32 mouse cellular contexts compared by ENCODE assay signal in the genomic region with DNA sequence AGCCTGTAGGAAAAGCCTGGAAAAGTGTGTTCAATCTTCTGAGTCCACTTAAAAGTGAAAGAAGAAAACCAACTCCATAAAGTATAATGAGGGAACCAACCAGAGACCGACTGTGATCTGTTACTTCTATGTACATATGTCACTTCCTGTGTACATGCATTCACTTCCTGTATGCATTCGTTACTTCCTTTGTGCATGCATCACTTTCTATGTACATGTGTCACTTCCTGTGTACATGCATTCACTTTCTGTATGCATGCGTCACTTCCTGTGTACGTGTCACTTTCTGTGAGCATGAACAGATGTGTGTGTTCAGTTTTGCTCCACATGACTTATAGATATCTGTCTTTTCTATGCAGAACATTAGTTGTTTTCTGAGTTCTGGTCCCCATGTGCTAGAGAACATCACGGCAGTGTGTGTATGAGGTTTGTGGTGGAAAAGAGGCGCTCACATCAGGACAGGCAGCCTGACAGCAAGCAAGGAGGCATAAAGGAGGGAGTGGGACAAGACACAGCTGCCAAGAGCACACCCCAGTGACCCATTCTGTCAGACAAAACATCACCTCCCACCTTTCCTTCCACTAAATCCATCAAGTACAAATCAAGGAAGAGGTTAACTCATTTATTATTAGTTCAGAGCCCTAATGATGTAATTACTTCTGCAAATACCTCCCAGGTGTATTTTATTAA. TPM values are rescaled to one million over a fixed set of nuclear protein-coding genes. Genes with fewer than 3 reads are reported as not detected.
DNase-seq lines count a peak whose midpoint lies in the region; ATAC-seq lines count a peak whose summit lies in the region.
"Had no signal": no experiment of that assay in that cellular context is flagged by ENCODE, and none has a peak within 500 bp of the region (broad histone marks: within the 10 kb centered on the region; RNA-seq: fewer than 3 reads in every experiment).

No protein-coding gene starts in this region.

- H3K4me1 ChIP-seq in kidney, embryonic 15.5 days: 0 out of 2 replicates have a peak, but pooled peaks cover 12% of the 10 kb centered on the region
- H3K4me1 ChIP-seq in midbrain, embryonic 10.5 days: no peaks in the 10 kb centered on the region
- no peaks in the 10 kb centered on the region for H3K4me1 ChIP-seq in hindbrain, embryonic 13.5 days (replicated peaks)
- H3K4me1 ChIP-seq: embryonic facial prominence, embryonic 10.5 days; forebrain, embryonic 10.5 days; heart, embryonic 15.5 days; limb, embryonic 12.5 days; neural tube, embryonic 15.5 days had no signal

- H3K9ac ChIP-seq in kidney, embryonic 15.5 days: no peak overlapping the region
- no peak overlapping the region for H3K9ac ChIP-seq in hindbrain, embryonic 13.5 days
- H3K9ac ChIP-seq: forebrain, postnatal 0 days; heart, embryonic 15.5 days; limb, embryonic 12.5 days; liver, postnatal 0 days; neural tube, embryonic 15.5 days had no signal

- H3K9me3 ChIP-seq in kidney, embryonic 15.5 days (replicated peaks): no peaks in the 10 kb centered on the region
- no peaks in the 10 kb centered on the region for H3K9me3 ChIP-seq in midbrain, embryonic 10.5 days (replicated peaks)
- H3K9me3 ChIP-seq in hindbrain, embryonic 13.5 days: no peaks in the 10 kb centered on the region
- H3K9me3 ChIP-seq: embryonic facial prominence, embryonic 10.5 days; forebrain, embryonic 10.5 days; heart, embryonic 15.5 days; limb, embryonic 12.5 days; neural tube, embryonic 15.5 days had no signal

- no peaks in the 10 kb centered on the region for H3K36me3 ChIP-seq in kidney, embryonic 15.5 days
- no peaks in the 10 kb centered on the region for H3K36me3 ChIP-seq in midbrain, embryonic 10.5 days
- H3K36me3 ChIP-seq in hindbrain, embryonic 13.5 days: no peaks in the 10 kb centered on the region
- H3K36me3 ChIP-seq: embryonic facial prominence, embryonic 10.5 days; forebrain, embryonic 10.5 days; heart, embryonic 15.5 days; limb, embryonic 12.5 days; neural tube, embryonic 15.5 days had no signal

- H3K27me3 ChIP-seq in kidney, embryonic 15.5 days: no peaks in the 10 kb centered on the region
- H3K27me3 ChIP-seq in midbrain, embryonic 10.5 days (ENCODE audit: low read depth, poor library complexity, severe bottlenecking): no peaks in the 10 kb centered on the region
- H3K27me3 ChIP-seq in hindbrain, embryonic 13.5 days: no peaks in the 10 kb centered on the region
- H3K27me3 ChIP-seq: heart, embryonic 15.5 days; limb, embryonic 12.5 days; neural tube, embryonic 15.5 days had no signal

- H3K27ac ChIP-seq in kidney, embryonic 15.5 days: no peak overlapping the region
- no peak overlapping the region for H3K27ac ChIP-seq in midbrain, embryonic 10.5 days (replicated peaks)
- no peak overlapping the region for H3K27ac ChIP-seq in hindbrain, embryonic 13.5 days
- H3K27ac ChIP-seq: embryonic facial prominence, embryonic 10.5 days; forebrain, embryonic 10.5 days; heart, adult 2 months; heart, embryonic 15.5 days; limb, embryonic 12.5 days; neural tube, embryonic 15.5 days had no signal

- 53% methylated on average over 6 of the region's 6 CpGs for WGBS in kidney, embryonic 15.5 days
- 88% methylated on average over 6 of the region's 6 CpGs for WGBS in midbrain, embryonic 10.5 days
- WGBS in hindbrain, embryonic 13.5 days: 90% methylated on average over 6 of the region's 6 CpGs

- peak; percentile 83 for ATAC-seq in kidney, embryonic 15.5 days (replicated peaks; ENCODE audit: low FRiP score)
- ATAC-seq in activated CD4-positive, CD25-positive, alpha-beta regulatory T cell, adult 4 months: peak; percentile 52
- 0 out of 2 replicates have a peak, but pooled peaks have one; percentile 35 for ATAC-seq in monocyte, adult 5-6 weeks (replicated peaks; ENCODE audit: insufficient number of reproducible peaks, low FRiP score, low TSS enrichment, poor library complexity, severe bottlenecking)
- ATAC-seq in hindbrain, embryonic 13.5 days (ENCODE audit: low FRiP score): no peak
- ATAC-seq: forebrain, postnatal 0 days; hindbrain, embryonic 16.5 days; intestine, embryonic 16.5 days; liver, postnatal 0 days; midbrain, embryonic 16.5 days had no signal

- H3K4me2 ChIP-seq in kidney, embryonic 15.5 days: no peak overlapping the region
- no peak overlapping the region for H3K4me2 ChIP-seq in hindbrain, embryonic 13.5 days
- H3K4me2 ChIP-seq: heart, embryonic 15.5 days; limb, embryonic 12.5 days; liver, embryonic 11.5 days; neural tube, embryonic 15.5 days had no signal

- DNase-seq in kidney, postnatal 10 days: no peak
- DNase-seq in 416B (ENCODE audit: low read depth): peak; percentile 45
- DNase-seq in midbrain, embryonic 10.5 days (ENCODE audit: low spot score): no peak
- DNase-seq: adrenal gland, postnatal 25 days; B cell, adult 2 months; cerebellum, adult 8-10 months; forebrain, postnatal 0 days; gastrocnemius, postnatal 14 days; heart, adult 2 months; heart, postnatal 4 days; kidney, postnatal 36 days; liver, postnatal 0 days; lung, postnatal 10 days; thymus, adult 2 months had no signal

- H3K4me3 ChIP-seq in kidney, embryonic 15.5 days (replicated peaks): no peak overlapping the region
- no peak overlapping the region for H3K4me3 ChIP-seq in midbrain, embryonic 10.5 days
- H3K4me3 ChIP-seq in hindbrain, embryonic 13.5 days: no peak overlapping the region
- H3K4me3 ChIP-seq: embryonic facial prominence, embryonic 10.5 days; forebrain, embryonic 10.5 days; heart, adult 2 months; heart, embryonic 15.5 days; limb, embryonic 12.5 days; neural tube, embryonic 15.5 days had no signal

RNA-seq across cellular contexts. Expression of a gene that starts 4.8 kb away (rescaled TPM):
- not detected in 2 replicates for polyA plus RNA-seq in kidney, embryonic 15.5 days (2015; fragmentation: Nextera tagmentation; extraction: Ambion mirVana)
- not detected for polyA plus RNA-seq in activated CD4-positive, CD25-positive, alpha-beta regulatory T cell, adult 4 months (2017; shearing (Covaris generic))
- not detected in 3 replicates for total RNA-seq in monocyte, adult 5-6 weeks (2017)
- not detected in 2 replicates for polyA plus RNA-seq in midbrain, embryonic 10.5 days (2016; fragmentation: Nextera tagmentation; extraction: Ambion mirVana)
- not detected in 2 replicates for polyA plus RNA-seq in hindbrain, embryonic 13.5 days (2015; fragmentation: Nextera tagmentation; extraction: Ambion mirVana)
- total RNA-seq: adrenal gland, postnatal 25 days; common myeloid progenitor, adult 5-6 weeks; forebrain, postnatal 0 days; gastrocnemius, postnatal 14 days; heart, adult 2 months; heart, postnatal 4 days; left cerebral cortex, postnatal 14 days had no signal
- polyA plus RNA-seq: brain, embryonic 14.5 days; embryonic facial prominence, embryonic 10.5 days; forebrain, embryonic 10.5 days; forebrain, postnatal 0 days; heart, adult 2 months; heart, embryonic 15.5 days; hindbrain, embryonic 16.5 days; intestine, embryonic 16.5 days; limb, embryonic 12.5 days; liver, embryonic 11.5 days; liver, postnatal 0 days; midbrain, embryonic 16.5 days; neural tube, embryonic 15.5 days; stomach, embryonic 16.5 days; urinary bladder, adult 2 months had no signal

RNA-seq across cellular contexts. Expression of a gene that starts 5.4 kb away (rescaled TPM):
- polyA plus RNA-seq in kidney, embryonic 15.5 days (2015; fragmentation: Nextera tagmentation; extraction: Ambion mirVana): 0.36 TPM in 1 of 2 replicates, not detected in the other
- not detected for polyA plus RNA-seq in activated CD4-positive, CD25-positive, alpha-beta regulatory T cell, adult 4 months (2017; shearing (Covaris generic))
- total RNA-seq in monocyte, adult 5-6 weeks (2017): not detected in 3 replicates
- not detected in 2 replicates for polyA plus RNA-seq in midbrain, embryonic 10.5 days (2016; fragmentation: Nextera tagmentation; extraction: Ambion mirVana)
- not detected in 2 replicates for polyA plus RNA-seq in hindbrain, embryonic 13.5 days (2015; fragmentation: Nextera tagmentation; extraction: Ambion mirVana)
- total RNA-seq: adrenal gland, postnatal 25 days; common myeloid progenitor, adult 5-6 weeks; forebrain, postnatal 0 days; gastrocnemius, postnatal 14 days; heart, adult 2 months; heart, postnatal 4 days; left cerebral cortex, postnatal 14 days had no signal
- polyA plus RNA-seq: brain, embryonic 14.5 days; embryonic facial prominence, embryonic 10.5 days; forebrain, embryonic 10.5 days; forebrain, postnatal 0 days; heart, adult 2 months; heart, embryonic 15.5 days; intestine, embryonic 16.5 days; limb, embryonic 12.5 days; liver, embryonic 11.5 days; liver, postnatal 0 days; midbrain, embryonic 16.5 days; neural tube, embryonic 15.5 days; stomach, embryonic 16.5 days; thymus, adult 2 months; urinary bladder, adult 2 months had no signal

RNA-seq across cellular contexts. Expression of a gene that starts 15.7 kb away (rescaled TPM):
- polyA plus RNA-seq in kidney, embryonic 15.5 days (2015; fragmentation: Nextera tagmentation; extraction: Ambion mirVana): not detected in 2 replicates
- polyA plus RNA-seq in activated CD4-positive, CD25-positive, alpha-beta regulatory T cell, adult 4 months (2017; shearing (Covaris generic)): not detected
- total RNA-seq in monocyte, adult 5-6 weeks (2017): not detected in 3 replicates
- polyA plus RNA-seq in midbrain, embryonic 10.5 days (2016; fragmentation: Nextera tagmentation; extraction: Ambion mirVana): not detected in 2 replicates
- polyA plus RNA-seq in hindbrain, embryonic 13.5 days (2015; fragmentation: Nextera tagmentation; extraction: Ambion mirVana): not detected in 2 replicates
- total RNA-seq: adrenal gland, postnatal 25 days; common myeloid progenitor, adult 5-6 weeks; forebrain, postnatal 0 days; gastrocnemius, postnatal 14 days; heart, adult 2 months; heart, postnatal 4 days; left cerebral cortex, postnatal 14 days had no signal
- polyA plus RNA-seq: brain, embryonic 14.5 days; embryonic facial prominence, embryonic 10.5 days; forebrain, embryonic 10.5 days; forebrain, postnatal 0 days; heart, adult 2 months; heart, embryonic 15.5 days; hindbrain, embryonic 16.5 days; intestine, embryonic 16.5 days; limb, embryonic 12.5 days; liver, embryonic 11.5 days; liver, postnatal 0 days; midbrain, embryonic 16.5 days; neural tube, embryonic 15.5 days; stomach, embryonic 16.5 days; thymus, adult 2 months; urinary bladder, adult 2 months had no signal

RNA-seq across cellular contexts. Expression of a gene that starts 20.4 kb away (rescaled TPM):
- not detected in 2 replicates for polyA plus RNA-seq in kidney, embryonic 15.5 days (2015; fragmentation: Nextera tagmentation; extraction: Ambion mirVana)
- not detected for polyA plus RNA-seq in activated CD4-positive, CD25-positive, alpha-beta regulatory T cell, adult 4 months (2017; shearing (Covaris generic))
- total RNA-seq in monocyte, adult 5-6 weeks (2017): not detected in 3 replicates
- polyA plus RNA-seq in midbrain, embryonic 10.5 days (2016; fragmentation: Nextera tagmentation; extraction: Ambion mirVana): not detected in 2 replicates
- polyA plus RNA-seq in hindbrain, embryonic 13.5 days (2015; fragmentation: Nextera tagmentation; extraction: Ambion mirVana): not detected in 2 replicates
- total RNA-seq: adrenal gland, postnatal 25 days; common myeloid progenitor, adult 5-6 weeks; forebrain, postnatal 0 days; gastrocnemius, postnatal 14 days; heart, adult 2 months; heart, postnatal 4 days; left cerebral cortex, postnatal 14 days had no signal
- polyA plus RNA-seq: brain, embryonic 14.5 days; embryonic facial prominence, embryonic 10.5 days; forebrain, embryonic 10.5 days; forebrain, postnatal 0 days; heart, adult 2 months; heart, embryonic 15.5 days; hindbrain, embryonic 16.5 days; intestine, embryonic 16.5 days; limb, embryonic 12.5 days; liver, embryonic 11.5 days; liver, postnatal 0 days; midbrain, embryonic 16.5 days; neural tube, embryonic 15.5 days; stomach, embryonic 16.5 days; thymus, adult 2 months; urinary bladder, adult 2 months had no signal

RNA-seq across cellular contexts. Expression of a gene that starts 26.7 kb away (rescaled TPM):
- polyA plus RNA-seq in kidney, embryonic 15.5 days (2015; fragmentation: Nextera tagmentation; extraction: Ambion mirVana): 0.22 TPM in 1 of 2 replicates, not detected in the other
- polyA plus RNA-seq in activated CD4-positive, CD25-positive, alpha-beta regulatory T cell, adult 4 months (2017; shearing (Covaris generic)): not detected
- total RNA-seq in monocyte, adult 5-6 weeks (2017): not detected in 3 replicates
- not detected in 2 replicates for polyA plus RNA-seq in midbrain, embryonic 10.5 days (2016; fragmentation: Nextera tagmentation; extraction: Ambion mirVana)
- polyA plus RNA-seq in hindbrain, embryonic 13.5 days (2015; fragmentation: Nextera tagmentation; extraction: Ambion mirVana): not detected in 2 replicates
- total RNA-seq: adrenal gland, postnatal 25 days; common myeloid progenitor, adult 5-6 weeks; forebrain, postnatal 0 days; gastrocnemius, postnatal 14 days; heart, adult 2 months; heart, postnatal 4 days; left cerebral cortex, postnatal 14 days had no signal
- polyA plus RNA-seq: embryonic facial prominence, embryonic 10.5 days; forebrain, embryonic 10.5 days; heart, adult 2 months; heart, embryonic 15.5 days; hindbrain, embryonic 16.5 days; intestine, embryonic 16.5 days; limb, embryonic 12.5 days; liver, embryonic 11.5 days; liver, postnatal 0 days; midbrain, embryonic 16.5 days; neural tube, embryonic 15.5 days; thymus, adult 2 months; urinary bladder, adult 2 months had no signal
